Mouse (Mus musculus): ENCODE data around the gene Evpl.
A peak's percentile ranks its signal among the peaks of the same experiment; 100 is the strongest.
"Not testable (repeated sequence)": the region's sequence is repeated elsewhere in the genome, so short reads cannot be mapped to it uniquely, and the experiment has no call there.

The Evpl gene

GRCm38 (mm10) chr11:116237742-116238395 is at the start of gene Evpl:
Gene Evpl (minus strand): TSS chr11:116238077.
- peak; percentile 41 for DNase-seq (ENCODE audit: low spot score)

- DNase-seq (ENCODE audit: low spot score): no peak
Observed at GRCm38 (mm10) chr11:116287351-116287750, 49.5 kb upstream of the Evpl start.

- DNase-seq (ENCODE audit: low spot score): no peak
Observed at GRCm38 (mm10) chr11:116285770-116286191, 47.9 kb upstream of the Evpl start.

- DNase-seq (ENCODE audit: low spot score): no peak
Observed at GRCm38 (mm10) chr11:116283982-116284381, 46.1 kb upstream of the Evpl start.

GRCm38 (mm10) chr11:116282912-116283521 is 45.1 kb upstream of the Evpl start:
- DNase-seq (ENCODE audit: low spot score): peak; percentile 25

GRCm38 (mm10) chr11:116282089-116282488 is 44.2 kb upstream of the Evpl start:
- no peak for DNase-seq (ENCODE audit: low spot score)

- no peak for DNase-seq (ENCODE audit: low spot score)
Observed at GRCm38 (mm10) chr11:116281671-116282070, 43.8 kb upstream of the Evpl start.

GRCm38 (mm10) chr11:116280751-116281663 is 43.1 kb upstream of the Evpl start, which contains the start of gene Galr2:
Gene Galr2 (plus strand): TSS chr11:116280939.
- no peak for DNase-seq (ENCODE audit: low spot score)

- DNase-seq (ENCODE audit: low spot score): not testable (repeated sequence)
Observed at GRCm38 (mm10) chr11:116277184-116277583, 39.3 kb upstream of the Evpl start.

- DNase-seq (ENCODE audit: low spot score): peak; percentile 90
Observed at GRCm38 (mm10) chr11:116274045-116274666, 36.3 kb upstream of the Evpl start, which contains the start of gene Srp68. Gene Srp68 (minus strand): TSS chr11:116274217.

GRCm38 (mm10) chr11:116273469-116274044 is 35.7 kb upstream of the Evpl start:
- DNase-seq (ENCODE audit: low spot score): no peak

GRCm38 (mm10) chr11:116272589-116273468 is 35.0 kb upstream of the Evpl start:
- DNase-seq (ENCODE audit: low spot score): no peak

GRCm38 (mm10) chr11:116269560-116269959 is 31.7 kb upstream of the Evpl start:
- no peak for DNase-seq (ENCODE audit: low spot score)

GRCm38 (mm10) chr11:116268313-116268712 is 30.4 kb upstream of the Evpl start:
- no peak for DNase-seq (ENCODE audit: low spot score)

GRCm38 (mm10) chr11:116267637-116268036 is 29.8 kb upstream of the Evpl start:
- no peak for DNase-seq (ENCODE audit: low spot score)

GRCm38 (mm10) chr11:116265850-116266249 is 28.0 kb upstream of the Evpl start:
- DNase-seq (ENCODE audit: low spot score): no peak

- DNase-seq (ENCODE audit: low spot score): no peak
Observed at GRCm38 (mm10) chr11:116265352-116265751, 27.5 kb upstream of the Evpl start.

GRCm38 (mm10) chr11:116260259-116260658 is 22.4 kb upstream of the Evpl start:
- DNase-seq (ENCODE audit: low spot score): no peak

- DNase-seq (ENCODE audit: low spot score): no peak
Observed at GRCm38 (mm10) chr11:116259461-116259860, 21.6 kb upstream of the Evpl start.

- DNase-seq (ENCODE audit: low spot score): peak; percentile 17
Observed at GRCm38 (mm10) chr11:116255982-116256675, 18.3 kb upstream of the Evpl start.

Measured in T-cell, adult 2 months (primary cell).